Mouse (Mus musculus) midbrain, embryonic 13.5 days (tissue): ENCODE results near the gene Hook2. TPM values are rescaled to one million over a fixed set of nuclear protein-coding genes. Genes with fewer than 3 reads are reported as not detected.
A peak's percentile ranks its signal among the peaks of the same experiment; 100 is the strongest.

Experiments
- ATAC-seq: fragments of 200-750 bp; cut with Nextera tagmentation; 2 replicates; pipeline ENCODE4 v1.8.0; 2017; ENCODE audit warnings: mild to moderate bottlenecking, moderate TSS enrichment, moderate library complexity
- H3K27ac ChIP-seq: fragments of 300-500 bp; sonication (generic); 2 replicates; pipeline ENCODE4 v1.5.1; 2015; ENCODE audit warnings: inconsistent platforms, mild to moderate bottlenecking, moderate library complexity
- H3K27me3 ChIP-seq: fragments of 300-500 bp; sonication (generic); 2 replicates; pipeline ENCODE4 v1.6.1; 2015; ENCODE audit warnings: mild to moderate bottlenecking, inconsistent platforms
- H3K36me3 ChIP-seq: fragments of 300-500 bp; sonication (generic); 2 replicates; pipeline ENCODE4 v1.6.1; 2015; ENCODE audit warnings: mild to moderate bottlenecking, inconsistent platforms
- H3K4me1 ChIP-seq: fragments of 300-500 bp; sonication (generic); replicated peaks from 2 replicates; pipeline ENCODE4 v1.6.1; 2015; ENCODE audit warnings: inconsistent platforms
- H3K4me2 ChIP-seq: fragments of 300-500 bp; sonication (generic); replicated peaks from 2 replicates; pipeline ENCODE4 v1.6.1; 2015; ENCODE audit warnings: moderate library complexity, mild to moderate bottlenecking, inconsistent platforms
- H3K4me3 ChIP-seq: fragments of 300-500 bp; sonication (generic); replicated peaks from 2 replicates; pipeline ENCODE4 v1.5.1; 2015; ENCODE audit warnings: mild to moderate bottlenecking, inconsistent platforms
- H3K9ac ChIP-seq: fragments of 300-500 bp; sonication (generic); replicated peaks from 2 replicates; pipeline ENCODE4 v1.6.1; 2015; ENCODE audit warnings: mild to moderate bottlenecking, inconsistent platforms
- H3K9me3 ChIP-seq: fragments of 300-500 bp; sonication (generic); 2 replicates; pipeline ENCODE4 v1.6.1; 2016; ENCODE audit warnings: mild to moderate bottlenecking, inconsistent platforms
- WGBS: fragments of 180-500 bp; shearing (Covaris S2); methylation state at CpG from one replicate; pipeline ENCODE4 v1.1.7; 2015; 5-methylcytosine and 5-hydroxymethylcytosine counted together
- polyA plus RNA-seq: library from polyadenylated mRNA; unstranded; fragments of >200 nt; fragmentation: Nextera tagmentation; extraction: Ambion mirVana; gene quantifications from 2 replicates; pipeline ENCODE4 v1.2.1, GENCODE M21; 2015

Gene Hook2
- polyA plus RNA-seq, 1 experiment from 2014 or later = 23.5 TPM

DNA sequence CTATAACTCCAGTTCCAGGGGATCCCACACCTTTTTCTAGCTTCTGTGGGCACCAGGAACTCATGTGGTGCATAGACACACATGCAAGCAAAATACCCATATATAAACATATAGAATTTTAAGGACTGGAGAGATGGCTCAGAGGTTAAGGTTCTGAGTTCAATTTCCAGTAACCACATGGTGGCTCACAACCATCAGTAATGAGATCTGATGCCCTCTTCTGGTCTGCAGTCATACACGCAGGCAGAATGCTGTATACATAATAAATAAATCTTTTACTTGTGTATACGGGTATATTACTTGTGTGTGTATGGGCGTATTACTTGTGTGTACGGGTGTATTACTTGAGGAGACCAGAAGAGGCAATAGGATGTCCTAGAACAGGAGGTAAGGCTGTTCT lies 26.5 kb upstream of the Hook2 start:
- Histone ChIP-seq H3K27me3 (no peaks in the 10 kb centered on the region), H3K4me2 (no peak overlapping the region), H3K9ac (no peak overlapping the region), H3K4me1 (peaks cover 32% of the 10 kb centered on the region), H3K9me3 (no peaks in the 10 kb centered on the region), H3K36me3 (peaks cover 11% of the 10 kb centered on the region; the same call in 1 of the 2 replicates), H3K27ac (no peak overlapping the region), H3K4me3 (no peak overlapping the region)
- 89% methylated on average over 4 of the region's 4 CpGs for WGBS
- ATAC-seq = no peak

- ATAC-seq = peak; percentile 77
- Histone ChIP-seq H3K4me2 (peak overlapping the region; percentile 92), H3K9me3 (no peaks in the 10 kb centered on the region), H3K9ac (peak overlapping the region; percentile 76), H3K4me1 (peaks cover 38% of the 10 kb centered on the region), H3K36me3 (0 out of 2 replicates have a peak, but pooled peaks cover 5% of the 10 kb centered on the region), H3K4me3 (peak overlapping the region; percentile 68), H3K27ac (peak overlapping the region; percentile 56), H3K27me3 (no peaks in the 10 kb centered on the region)
- WGBS = under 1% methylated on average over 41 of the region's 41 CpGs
Observed at GRCm38 (mm10) chr8:84965731-84966291, 24.6 kb upstream of the Hook2 start.

DNA sequence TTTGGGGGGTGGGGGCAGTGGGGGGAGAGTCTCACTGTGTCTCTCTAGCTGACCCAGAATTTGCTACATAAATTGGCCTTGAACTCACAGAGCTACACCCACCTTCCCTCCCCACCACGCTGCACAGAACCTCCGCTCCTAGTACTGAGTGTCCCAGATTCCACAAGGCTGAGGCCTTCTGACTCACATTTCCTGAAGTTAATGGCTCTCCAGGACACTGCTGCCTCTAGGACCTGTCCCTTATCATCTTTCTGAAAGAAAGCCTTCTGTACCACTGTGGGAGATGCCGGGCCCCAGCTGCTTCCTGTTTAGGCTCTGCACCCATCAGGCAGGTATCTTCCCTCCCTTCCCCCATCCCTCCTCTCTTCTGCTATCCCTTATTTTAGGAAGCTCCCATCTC lies 23.8 kb upstream of the Hook2 start:
- H3K27me3 ChIP-seq = no peaks in the 10 kb centered on the region
- 69% methylated on average over 3 of the region's 3 CpGs for WGBS
- no peak for ATAC-seq
- no peaks in the 10 kb centered on the region for H3K9me3 ChIP-seq
- H3K4me3 ChIP-seq = peak overlapping the region; percentile 68; the same call in 1 of the 2 replicates
- H3K4me2 ChIP-seq = peak overlapping the region; percentile 92; the same call in 1 of the 2 replicates
- no peak overlapping the region for H3K9ac ChIP-seq
- 0 out of 2 replicates have a peak overlapping the region, but pooled peaks have one; percentile 10 for H3K27ac ChIP-seq
- H3K36me3 ChIP-seq = peaks cover 9% of the 10 kb centered on the region
- peaks cover 46% of the 10 kb centered on the region for H3K4me1 ChIP-seq

GRCm38 (mm10) chr8:84967532-84968304 lies 22.7 kb upstream of the Hook2 start:
- Histone ChIP-seq H3K4me1 (peaks cover 54% of the 10 kb centered on the region), H3K27me3 (no peaks in the 10 kb centered on the region), H3K36me3 (peaks cover 19% of the 10 kb centered on the region), H3K4me2 (no peak overlapping the region; the same call in 1 of the 2 replicates), H3K4me3 (no peak overlapping the region), H3K9me3 (no peaks in the 10 kb centered on the region), H3K27ac (no peak overlapping the region), H3K9ac (no peak overlapping the region)
- 85% methylated on average over 13 of the region's 13 CpGs for WGBS
- ATAC-seq = no peak

GRCm38 (mm10) chr8:84968650-84969049 lies 21.8 kb upstream of the Hook2 start:
- peaks cover 54% of the 10 kb centered on the region for H3K4me1 ChIP-seq
- peak overlapping the region; percentile 88 for H3K4me2 ChIP-seq
- ATAC-seq = no peak
- 30% methylated on average over 2 of the region's 2 CpGs for WGBS
- H3K9ac ChIP-seq = peak overlapping the region; percentile 96
- H3K9me3 ChIP-seq = no peaks in the 10 kb centered on the region
- peak overlapping the region; percentile 85 for H3K27ac ChIP-seq
- peak overlapping the region; percentile 77 for H3K4me3 ChIP-seq
- H3K36me3 ChIP-seq = peaks cover 28% of the 10 kb centered on the region
- no peaks in the 10 kb centered on the region for H3K27me3 ChIP-seq

DNA sequence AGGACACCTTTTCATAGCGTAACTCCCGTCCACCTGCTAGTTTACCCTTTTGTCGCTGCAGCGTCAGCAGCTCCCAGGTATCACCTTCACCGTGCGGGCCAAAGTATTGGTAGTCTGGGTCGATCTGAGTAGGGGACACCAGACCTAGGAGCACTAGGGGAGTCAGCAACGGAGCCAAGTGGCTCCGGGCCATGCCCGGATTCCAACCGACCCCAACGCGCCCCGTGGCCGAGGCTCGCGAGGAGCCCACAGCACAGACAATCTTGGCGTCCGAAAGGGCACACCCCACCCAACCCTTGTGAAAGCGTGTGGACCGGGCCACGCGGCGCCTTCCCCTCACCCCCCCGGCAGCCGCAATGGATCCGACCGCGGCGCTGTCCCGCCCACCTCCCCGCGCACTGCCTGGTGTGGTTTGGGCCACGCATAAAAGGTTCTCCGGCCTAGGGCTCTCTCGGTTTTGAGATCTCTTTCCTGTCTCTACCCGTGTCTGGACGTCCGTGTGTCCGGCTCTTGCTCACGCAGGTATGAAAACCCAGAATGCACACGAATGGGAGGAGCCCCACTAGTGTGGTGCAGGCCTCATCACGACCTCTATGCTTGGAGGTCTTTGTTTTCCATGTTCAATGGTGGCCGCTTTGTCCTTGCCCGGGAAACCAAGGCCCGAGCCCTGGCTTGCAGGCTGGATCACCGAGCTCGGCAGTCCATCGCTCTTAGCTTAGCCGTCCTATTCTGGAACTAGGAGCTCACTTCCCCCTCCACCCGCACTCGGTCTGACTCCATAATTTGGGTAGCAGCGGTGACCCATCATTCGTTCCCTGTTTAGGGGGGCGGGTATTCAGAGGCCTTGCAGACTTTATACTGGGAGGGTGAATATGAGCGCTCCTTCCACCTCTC lies 20.9 kb upstream of the Hook2 start, which contains the start of the genes Gm49661, Prdx2 and Rnaseh2a:
Gene Gm49661, minus strand, starts transcription at position 193 of the 894 bp plus-strand sequence.
Gene Prdx2, plus strand, starts transcription at position 347 of the 894 bp plus-strand sequence.
Gene Rnaseh2a, minus strand, starts transcription at position 527 of the 894 bp plus-strand sequence.
- peaks cover 36% of the 10 kb centered on the region for H3K36me3 ChIP-seq
- H3K9me3 ChIP-seq = no peaks in the 10 kb centered on the region
- H3K4me2 ChIP-seq = peak within 1 kb of the TSS; percentile 88
- peak within 1 kb of the TSS; percentile 85 for H3K27ac ChIP-seq
- under 1% methylated on average over 56 of the region's 56 CpGs for WGBS
- H3K4me3 ChIP-seq = peak within 1 kb of the TSS; percentile 77
- H3K4me1 ChIP-seq = peaks cover 56% of the 10 kb centered on the region
- no peaks in the 10 kb centered on the region for H3K27me3 ChIP-seq
- H3K9ac ChIP-seq = peak within 1 kb of the TSS; percentile 96
- ATAC-seq = peak; percentile 75

DNA sequence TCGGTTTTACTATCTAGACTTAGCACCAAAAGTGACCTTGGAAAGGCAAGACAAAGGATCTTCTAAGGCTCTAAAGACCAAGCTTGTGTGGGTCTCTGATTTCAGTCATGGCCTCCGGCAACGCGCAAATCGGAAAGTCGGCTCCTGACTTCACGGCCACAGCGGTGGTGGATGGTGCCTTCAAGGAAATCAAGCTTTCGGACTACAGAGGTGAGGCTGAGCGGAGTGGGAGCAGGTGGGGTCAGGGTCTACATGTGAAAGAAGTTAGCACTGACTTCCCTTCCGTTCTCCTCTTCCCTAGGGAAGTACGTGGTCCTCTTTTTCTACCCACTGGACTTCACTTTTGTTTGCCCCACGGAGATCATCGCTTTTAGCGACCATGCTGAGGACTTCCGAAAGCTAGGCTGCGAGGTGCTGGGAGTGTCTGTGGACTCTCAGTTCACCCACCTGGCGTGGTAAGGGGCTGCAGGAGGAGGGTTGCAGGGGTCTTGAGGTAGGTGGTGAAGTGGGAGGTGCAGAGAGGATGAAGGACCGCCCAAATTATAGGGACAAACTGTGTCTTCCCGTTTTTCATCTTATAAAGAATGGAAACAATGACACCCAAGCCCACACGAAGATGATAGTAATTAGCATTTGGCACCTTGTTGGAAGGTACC lies 20.1 kb upstream of the Hook2 start:
- peak overlapping the region; percentile 77 for H3K4me3 ChIP-seq
- no peaks in the 10 kb centered on the region for H3K27me3 ChIP-seq
- no peak for ATAC-seq
- H3K4me2 ChIP-seq = peak overlapping the region; percentile 88
- peaks cover 57% of the 10 kb centered on the region for H3K4me1 ChIP-seq
- H3K9ac ChIP-seq = peak overlapping the region; percentile 96
- WGBS = 9% methylated on average over 21 of the region's 21 CpGs
- H3K9me3 ChIP-seq = no peaks in the 10 kb centered on the region
- peak overlapping the region; percentile 85 for H3K27ac ChIP-seq
- peaks cover 43% of the 10 kb centered on the region for H3K36me3 ChIP-seq

DNA sequence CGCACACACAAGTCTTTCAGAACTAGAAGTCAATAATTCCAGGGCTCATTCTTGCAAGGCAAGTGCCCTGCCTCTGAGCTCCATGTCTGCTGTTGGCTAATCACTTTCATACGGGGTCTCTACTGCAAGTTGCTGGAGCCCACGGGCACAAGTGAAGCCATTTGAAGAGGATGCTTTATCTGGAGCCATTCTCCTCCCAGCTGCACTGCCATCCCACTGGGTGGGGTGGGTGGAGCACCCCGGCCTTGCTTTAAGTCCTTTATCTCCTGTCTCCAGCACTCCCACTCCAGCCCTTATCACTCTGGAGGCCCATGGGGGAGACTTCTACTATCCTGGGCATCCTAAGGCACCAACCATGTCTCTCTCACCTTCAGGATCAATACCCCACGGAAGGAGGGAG lies 19.5 kb upstream of the Hook2 start:
- peak overlapping the region; percentile 96 for H3K9ac ChIP-seq
- H3K4me1 ChIP-seq = peaks cover 57% of the 10 kb centered on the region
- H3K27ac ChIP-seq = peak overlapping the region; percentile 85
- H3K4me2 ChIP-seq = peak overlapping the region; percentile 88
- peaks cover 44% of the 10 kb centered on the region for H3K36me3 ChIP-seq
- H3K9me3 ChIP-seq = no peaks in the 10 kb centered on the region
- no peaks in the 10 kb centered on the region for H3K27me3 ChIP-seq
- ATAC-seq = no peak
- peak overlapping the region; percentile 77 for H3K4me3 ChIP-seq
- WGBS = 67% methylated on average over 5 of the region's 5 CpGs

DNA sequence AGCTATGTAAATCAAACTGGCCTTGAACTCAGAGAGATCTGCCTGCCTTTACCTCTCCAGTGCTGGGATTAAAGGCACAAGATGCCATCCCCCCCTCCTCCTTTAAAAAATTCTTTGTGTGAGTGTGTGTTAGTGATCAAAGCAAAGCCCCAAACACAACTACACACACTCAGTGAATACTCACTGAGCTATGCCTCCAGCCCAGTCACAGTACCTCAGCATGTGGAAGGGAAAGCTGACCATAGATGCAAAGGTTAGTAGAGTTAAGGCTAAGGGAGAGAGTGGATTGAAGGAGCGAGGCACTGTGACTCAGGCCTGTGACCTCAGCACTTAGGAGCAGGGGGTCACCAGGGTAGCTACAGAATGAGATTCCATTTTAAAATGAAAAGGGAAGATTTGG lies 17.3 kb upstream of the Hook2 start:
- H3K27ac ChIP-seq = no peak overlapping the region
- H3K36me3 ChIP-seq = peaks cover 44% of the 10 kb centered on the region
- no peak overlapping the region for H3K4me3 ChIP-seq
- no peak overlapping the region for H3K9ac ChIP-seq
- no peak for ATAC-seq
- no peak overlapping the region for H3K4me2 ChIP-seq
- H3K4me1 ChIP-seq = peaks cover 64% of the 10 kb centered on the region
- WGBS = 95% methylated on average over 1 of the region's 1 CpGs
- peaks cover 13% of the 10 kb centered on the region for H3K27me3 ChIP-seq
- no peaks in the 10 kb centered on the region for H3K9me3 ChIP-seq

- H3K27ac ChIP-seq = no peak overlapping the region
Observed at GRCm38 (mm10) chr8:84973803-84974542, 16.4 kb upstream of the Hook2 start.

More at GRCm38 (mm10) chr8:84973803-84974542, 16.4 kb upstream of the Hook2 start:
- no peaks in the 10 kb centered on the region for H3K9me3 ChIP-seq
- no peak overlapping the region for H3K4me3 ChIP-seq
- H3K4me2 ChIP-seq = no peak overlapping the region
- WGBS = 66% methylated on average over 4 of the region's 4 CpGs
- H3K36me3 ChIP-seq = peaks cover 44% of the 10 kb centered on the region
- peaks cover 65% of the 10 kb centered on the region for H3K4me1 ChIP-seq
- no peak overlapping the region for H3K9ac ChIP-seq
- ATAC-seq = no peak
- peaks cover 21% of the 10 kb centered on the region for H3K27me3 ChIP-seq
